Mouse (Mus musculus): ENCODE measurements around the gene 1700069L16Rik. TPM values are rescaled to one million over a fixed set of nuclear protein-coding genes. Genes with fewer than 3 reads are reported as not detected.

Gene 1700069L16Rik
- polyA plus RNA-seq, 1 experiment from 2014 or later = not detected

DNA sequence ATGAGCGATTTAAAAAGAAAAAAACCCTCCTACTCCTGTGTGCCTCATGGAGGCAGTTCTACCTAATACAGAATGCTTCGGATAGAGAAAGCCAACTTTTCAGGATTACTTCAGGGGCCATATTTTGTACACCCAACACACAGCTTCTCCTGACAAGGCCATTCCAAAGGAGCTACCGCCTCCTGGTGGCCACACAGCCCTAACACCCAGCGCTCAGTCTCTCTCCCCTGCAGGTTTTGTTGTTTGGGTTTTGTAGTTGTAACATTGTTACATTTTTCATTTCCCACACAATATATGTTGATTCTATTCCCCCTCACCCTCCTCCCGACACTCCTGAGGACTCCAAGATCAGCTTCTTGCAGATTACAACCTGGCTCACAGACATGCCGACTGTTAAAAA is 7.6 kb upstream of the 1700069L16Rik start:
- peak; percentile 80 for TF ChIP-seq CTCF (IDR thresholded peaks at IDR 0.05; ENCODE audit: low read depth)
- H3K27me3 ChIP-seq (ENCODE audit: insufficient read depth, low read length) = no peaks in the 10 kb centered on the region
- H3K4me1 ChIP-seq (ENCODE audit: insufficient read depth) = 0 out of 2 replicates have a peak, but pooled peaks cover 9% of the 10 kb centered on the region
- H3K9me3 ChIP-seq (ENCODE audit: low read depth, low read length) = no peaks in the 10 kb centered on the region
- H3K9ac ChIP-seq = no peak overlapping the region
- ATAC-seq (ENCODE audit: insufficient read depth) = no peak
- no peak overlapping the region for H3K4me2 ChIP-seq
- 23% methylated on average over 6 of the region's 6 CpGs for WGBS
- DNase-seq = peak; percentile 75
- H3K36me3 ChIP-seq (ENCODE audit: insufficient read depth) = no peaks in the 10 kb centered on the region
- H3K4me3 ChIP-seq (ENCODE audit: low read depth, low read length) = no peak overlapping the region
- H3K27ac ChIP-seq (ENCODE audit: low read depth) = no peak overlapping the region

DNA sequence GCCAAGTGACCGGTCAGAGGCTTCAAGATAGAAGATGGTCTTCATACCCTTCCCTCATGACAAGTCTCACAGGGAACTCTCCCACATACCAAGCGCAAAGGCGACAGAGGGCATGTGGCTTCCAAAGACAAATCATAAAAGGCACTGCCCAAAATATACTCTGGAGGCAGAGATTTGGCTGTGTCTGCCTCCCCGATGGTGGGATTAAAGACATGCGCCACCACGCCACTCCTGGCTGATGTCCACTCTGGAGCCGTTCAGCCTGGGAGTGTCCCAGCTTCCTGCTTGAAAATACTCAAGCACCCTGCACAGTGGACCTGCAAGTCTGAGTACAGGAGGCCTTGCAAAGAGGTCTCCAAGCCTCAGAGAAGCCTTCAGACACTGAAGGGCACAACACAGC is 6.6 kb upstream of the 1700069L16Rik start:
- ATAC-seq (ENCODE audit: insufficient read depth) = no peak
- WGBS = 75% methylated on average over 7 of the region's 7 CpGs
- TF ChIP-seq CTCF (IDR thresholded peaks at IDR 0.05; ENCODE audit: low read depth) = no peak

DNA sequence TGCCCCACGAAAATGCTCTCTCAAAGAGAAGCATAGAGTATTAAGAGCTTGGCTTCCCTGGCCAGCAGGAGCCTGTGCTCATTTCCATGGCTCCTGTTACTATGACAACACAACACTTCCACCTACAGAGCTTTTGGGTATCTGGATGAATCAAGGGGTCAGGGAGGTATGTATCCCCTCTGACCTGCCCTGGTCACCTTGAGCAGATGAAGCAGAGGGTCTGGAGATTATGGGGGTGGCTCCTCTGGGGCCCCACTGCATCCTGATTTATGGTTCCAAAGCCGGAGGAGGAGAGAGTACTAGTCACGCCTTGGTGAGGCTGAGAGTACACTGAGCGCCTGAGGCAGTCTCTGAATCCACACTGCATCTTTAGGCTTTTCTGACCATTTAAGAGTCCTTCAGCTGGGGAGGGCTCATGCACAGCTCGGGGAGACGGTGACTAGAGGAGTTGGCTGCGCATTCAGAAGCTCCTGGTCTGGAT is 6.1 kb upstream of the 1700069L16Rik start:
- DNase-seq = no peak
- H3K9ac ChIP-seq = no peak overlapping the region
- H3K36me3 ChIP-seq (ENCODE audit: insufficient read depth) = no peaks in the 10 kb centered on the region
- no peaks in the 10 kb centered on the region for H3K9me3 ChIP-seq (ENCODE audit: low read depth, low read length)
- H3K27ac ChIP-seq (ENCODE audit: low read depth) = no peak overlapping the region
- H3K4me3 ChIP-seq (ENCODE audit: low read depth, low read length) = no peak overlapping the region
- H3K4me2 ChIP-seq = no peak overlapping the region
- no peaks in the 10 kb centered on the region for H3K4me1 ChIP-seq (ENCODE audit: insufficient read depth)
- 69% methylated on average over 7 of the region's 7 CpGs for WGBS
- no peaks in the 10 kb centered on the region for H3K27me3 ChIP-seq (ENCODE audit: insufficient read depth, low read length)
- TF ChIP-seq CTCF (IDR thresholded peaks at IDR 0.05; ENCODE audit: low read depth) = no peak
- ATAC-seq (ENCODE audit: insufficient read depth) = no peak

More for the DNA sequence above, 6.6 kb upstream of the 1700069L16Rik start:
- no peak for DNase-seq
- Histone ChIP-seq H3K36me3 (ENCODE audit: insufficient read depth) (no peaks in the 10 kb centered on the region), H3K27me3 (ENCODE audit: insufficient read depth, low read length) (no peaks in the 10 kb centered on the region), H3K4me1 (ENCODE audit: insufficient read depth) (0 out of 2 replicates have a peak, but pooled peaks cover under 1% of the 10 kb centered on the region), H3K4me2 (no peak overlapping the region), H3K9me3 (ENCODE audit: low read depth, low read length) (no peaks in the 10 kb centered on the region), H3K27ac (ENCODE audit: low read depth) (no peak overlapping the region), H3K9ac (no peak overlapping the region), H3K4me3 (ENCODE audit: low read depth, low read length) (no peak overlapping the region)

DNA sequence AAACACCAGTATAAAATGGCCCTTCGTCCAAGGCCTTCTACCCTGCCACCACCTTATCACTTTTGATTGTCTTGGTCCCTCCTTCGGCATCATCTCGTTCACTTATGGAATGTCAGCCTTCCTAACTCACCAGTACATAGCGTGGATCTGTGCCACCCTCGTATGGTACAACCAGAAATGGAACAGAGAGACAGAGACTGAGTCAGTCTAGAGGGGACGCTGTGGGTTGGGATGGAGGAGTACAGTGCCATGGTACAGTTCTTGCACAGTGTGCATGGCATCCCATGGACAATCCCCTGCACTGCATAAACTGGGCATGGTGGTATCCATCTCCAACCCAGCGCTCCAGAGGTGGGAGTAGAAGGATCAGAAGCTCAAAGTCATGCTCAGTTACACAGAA is 4.1 kb upstream of the 1700069L16Rik start:
- no peak for TF ChIP-seq CTCF (IDR thresholded peaks at IDR 0.05; ENCODE audit: low read depth)
- no peaks in the 10 kb centered on the region for H3K27me3 ChIP-seq (ENCODE audit: insufficient read depth, low read length)
- WGBS = 81% methylated on average over 7 of the region's 7 CpGs
- H3K4me1 ChIP-seq (ENCODE audit: insufficient read depth) = no peaks in the 10 kb centered on the region
- no peak overlapping the region for H3K4me3 ChIP-seq (ENCODE audit: low read depth, low read length)
- no peak overlapping the region for H3K9ac ChIP-seq
- no peaks in the 10 kb centered on the region for H3K9me3 ChIP-seq (ENCODE audit: low read depth, low read length)
- DNase-seq (no peak), ATAC-seq (ENCODE audit: insufficient read depth) (no peak)
- no peaks in the 10 kb centered on the region for H3K36me3 ChIP-seq (ENCODE audit: insufficient read depth)
- H3K4me2 ChIP-seq = no peak overlapping the region
- no peak overlapping the region for H3K27ac ChIP-seq (ENCODE audit: low read depth)

DNA sequence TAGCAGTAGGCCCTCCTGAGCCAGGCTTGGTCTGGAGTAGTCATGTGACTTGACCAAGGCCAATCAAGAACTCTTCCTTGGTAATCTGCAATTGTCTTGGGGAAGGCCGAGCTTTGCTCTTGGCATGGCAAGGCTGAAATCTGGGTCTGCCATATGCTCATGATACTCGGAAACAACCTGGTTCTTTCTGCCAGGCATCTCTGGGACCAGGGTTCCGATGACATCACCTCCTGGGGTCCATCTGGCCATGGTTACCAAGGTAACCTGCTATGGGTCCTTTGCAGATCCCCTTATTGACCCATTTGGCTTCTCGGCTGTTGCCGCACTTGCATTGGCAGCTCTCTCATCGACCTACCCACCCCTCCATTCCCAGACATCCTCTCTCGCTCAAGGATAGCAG is 3.4 kb upstream of the 1700069L16Rik start:
- Histone ChIP-seq H3K27me3 (ENCODE audit: insufficient read depth, low read length) (no peaks in the 10 kb centered on the region), H3K4me1 (ENCODE audit: insufficient read depth) (no peaks in the 10 kb centered on the region), H3K4me3 (ENCODE audit: low read depth, low read length) (no peak overlapping the region), H3K36me3 (ENCODE audit: insufficient read depth) (no peaks in the 10 kb centered on the region), H3K9me3 (ENCODE audit: low read depth, low read length) (no peaks in the 10 kb centered on the region), H3K4me2 (no peak overlapping the region), H3K9ac (no peak overlapping the region), H3K27ac (ENCODE audit: low read depth) (no peak overlapping the region)
- TF ChIP-seq CTCF (IDR thresholded peaks at IDR 0.05; ENCODE audit: low read depth) = no peak
- 79% methylated on average over 7 of the region's 7 CpGs for WGBS
- DNase-seq (no peak), ATAC-seq (ENCODE audit: insufficient read depth) (no peak)

DNA sequence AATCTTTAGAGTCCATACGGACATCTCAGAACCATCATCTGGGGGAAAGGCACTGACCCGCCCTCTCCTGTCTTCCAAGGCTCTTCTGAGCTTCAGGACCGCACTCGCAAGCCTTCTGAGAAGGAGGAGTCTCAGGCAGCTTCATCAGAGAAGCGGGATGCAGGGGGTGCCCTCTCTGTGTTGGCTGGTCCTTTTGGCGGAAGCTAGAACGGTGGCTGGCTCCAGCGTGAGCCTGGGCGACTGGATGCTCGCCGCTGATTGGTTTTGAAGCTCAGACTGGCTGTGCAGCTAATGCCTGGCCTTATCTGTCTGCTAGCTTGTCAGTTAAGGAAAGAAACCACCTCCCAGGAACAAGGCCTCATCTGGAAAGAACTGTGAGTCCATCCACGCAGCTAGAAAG is 2.7 kb upstream of the 1700069L16Rik start:
- H3K4me1 ChIP-seq (ENCODE audit: insufficient read depth) = no peaks in the 10 kb centered on the region
- no peak overlapping the region for H3K9ac ChIP-seq
- TF ChIP-seq CTCF (IDR thresholded peaks at IDR 0.05; ENCODE audit: low read depth) = no peak
- H3K36me3 ChIP-seq (ENCODE audit: insufficient read depth) = no peaks in the 10 kb centered on the region
- 46% methylated on average over 12 of the region's 12 CpGs for WGBS
- ATAC-seq (ENCODE audit: insufficient read depth) (no peak), DNase-seq (no peak)
- H3K27ac ChIP-seq (ENCODE audit: low read depth) = no peak overlapping the region
- H3K9me3 ChIP-seq (ENCODE audit: low read depth, low read length) = no peaks in the 10 kb centered on the region
- H3K27me3 ChIP-seq (ENCODE audit: insufficient read depth, low read length) = no peaks in the 10 kb centered on the region
- no peak overlapping the region for H3K4me2 ChIP-seq
- H3K4me3 ChIP-seq (ENCODE audit: low read depth, low read length) = no peak overlapping the region

DNA sequence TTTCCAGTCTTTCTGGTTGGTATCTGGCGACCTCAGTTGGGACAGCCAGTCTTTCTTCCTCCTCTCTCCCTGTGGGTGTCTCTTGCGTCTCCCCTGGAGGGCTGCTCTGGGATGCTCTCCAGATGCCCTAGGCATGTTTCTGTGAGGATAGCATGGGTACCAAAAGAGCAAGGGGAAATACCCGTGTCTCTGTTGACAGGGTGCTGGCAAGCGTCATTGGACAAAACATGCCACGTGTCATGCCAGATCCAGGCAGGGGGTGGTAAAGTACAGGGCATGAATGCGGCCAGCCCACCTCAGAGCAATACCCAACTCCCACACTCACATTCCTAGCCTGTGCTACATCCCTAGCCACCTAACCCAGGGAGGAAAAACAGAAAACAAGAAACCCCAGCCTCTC is 2.0 kb upstream of the 1700069L16Rik start:
- no peak overlapping the region for H3K4me3 ChIP-seq (ENCODE audit: low read depth, low read length)
- no peak overlapping the region for H3K9ac ChIP-seq
- H3K4me2 ChIP-seq = no peak overlapping the region
- no peak for DNase-seq
- ATAC-seq (ENCODE audit: insufficient read depth) = no peak
- H3K27ac ChIP-seq (ENCODE audit: low read depth) = no peak overlapping the region
- WGBS = 61% methylated on average over 6 of the region's 6 CpGs
- H3K4me1 ChIP-seq (ENCODE audit: insufficient read depth) = no peaks in the 10 kb centered on the region
- H3K36me3 ChIP-seq (ENCODE audit: insufficient read depth) = no peaks in the 10 kb centered on the region
- no peaks in the 10 kb centered on the region for H3K27me3 ChIP-seq (ENCODE audit: insufficient read depth, low read length)
- no peak for TF ChIP-seq CTCF (IDR thresholded peaks at IDR 0.05; ENCODE audit: low read depth)
- no peaks in the 10 kb centered on the region for H3K9me3 ChIP-seq (ENCODE audit: low read depth, low read length)

DNA sequence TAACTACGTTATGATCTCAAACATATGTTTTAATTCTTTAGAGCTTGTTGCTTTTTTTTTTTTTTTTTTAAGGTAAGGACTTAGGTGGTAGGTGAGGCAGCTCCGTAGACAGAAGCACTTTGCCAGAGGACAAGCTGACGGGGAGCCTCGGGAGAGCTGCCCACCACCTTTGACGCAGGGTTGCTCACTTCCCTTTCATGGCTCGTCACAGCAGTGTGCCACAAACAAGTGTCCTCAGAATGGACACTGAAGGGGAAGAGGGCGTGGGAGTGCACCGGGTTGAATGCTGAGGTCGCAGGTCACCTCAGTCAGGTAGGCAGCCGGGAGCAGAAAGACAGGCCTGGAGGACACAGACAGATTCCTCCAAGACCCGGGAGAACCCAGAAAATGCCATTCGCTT is 845 bp upstream of the 1700069L16Rik start:
- DNase-seq (no peak), ATAC-seq (ENCODE audit: insufficient read depth) (no peak)
- TF ChIP-seq CTCF (IDR thresholded peaks at IDR 0.05; ENCODE audit: low read depth) = no peak
- H3K27me3 ChIP-seq (ENCODE audit: insufficient read depth, low read length) = no peaks in the 10 kb centered on the region
- no peaks in the 10 kb centered on the region for H3K9me3 ChIP-seq (ENCODE audit: low read depth, low read length)
- H3K27ac ChIP-seq (ENCODE audit: low read depth) = no peak overlapping the region
- no peak overlapping the region for H3K4me2 ChIP-seq
- H3K36me3 ChIP-seq (ENCODE audit: insufficient read depth) = no peaks in the 10 kb centered on the region
- no peaks in the 10 kb centered on the region for H3K4me1 ChIP-seq (ENCODE audit: insufficient read depth)
- H3K4me3 ChIP-seq (ENCODE audit: low read depth, low read length) = no peak overlapping the region
- WGBS = 67% methylated on average over 12 of the region's 12 CpGs
- H3K9ac ChIP-seq = no peak overlapping the region
